Mouse (Mus musculus): ENCODE measurements around the gene Ilf2.

DNA sequence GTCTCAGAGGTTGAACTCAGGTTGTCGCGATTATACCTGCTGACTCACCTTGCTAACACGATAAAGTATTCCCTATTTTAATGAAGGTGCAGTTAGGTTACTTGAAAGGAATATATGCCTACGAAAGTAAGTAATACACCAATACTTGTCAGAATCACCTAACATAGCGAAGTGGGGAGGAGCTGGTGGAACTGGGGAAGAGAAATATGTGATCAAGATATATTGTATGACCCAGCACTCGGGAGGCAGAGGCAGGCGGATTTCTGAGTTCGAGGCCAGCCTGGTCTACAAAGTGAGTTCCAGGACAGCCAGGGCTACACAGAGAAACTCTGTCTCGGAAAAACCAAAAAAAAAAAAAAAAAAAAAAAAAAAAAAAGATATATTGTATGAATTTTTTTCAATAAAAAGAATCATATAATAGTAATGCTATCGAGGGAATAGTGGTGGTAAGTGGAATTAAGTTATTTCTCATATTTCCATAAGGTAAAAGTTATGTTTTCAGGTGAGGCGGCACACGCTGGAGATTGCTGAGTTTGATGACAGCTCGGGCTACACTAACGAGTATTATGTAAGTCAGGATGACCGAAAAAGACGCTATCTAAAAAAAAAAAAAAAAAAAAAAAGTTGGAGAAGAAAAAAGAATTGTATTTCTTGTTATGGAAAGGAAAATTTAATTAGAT, 635 bp upstream of the Ilf2 start:
- TF ChIP-seq POLR2A (IDR thresholded peaks at IDR 0.05; ENCODE audit: low read depth, low read length) (no peak), CTCF (IDR thresholded peaks at IDR 0.05; ENCODE audit: borderline replicate concordance, insufficient read depth, low read length) (no peak)
